Mouse (Mus musculus) bone marrow, adult 2 months (tissue): Measurements from ENCODE around the gene Pycr2. TPM values are rescaled to one million over a fixed set of nuclear protein-coding genes. Genes with fewer than 3 reads are reported as not detected.

Experiments used
- H3K27ac ChIP-seq: fragments of 200-500 bp; 2 replicates; pipeline ENCODE4 v1.5.1; 2012; ENCODE audit warnings: low read depth, mild to moderate bottlenecking, control low read depth, inconsistent platforms, low read length; ENCODE audit not compliant: control insufficient read depth, poor library complexity, insufficient read depth
- H3K4me1 ChIP-seq: fragments of 200-500 bp; 2 replicates; pipeline ENCODE4 v1.6.1; 2011; ENCODE audit warnings: low read length; ENCODE audit not compliant: control insufficient read depth, insufficient read depth
- H3K4me3 ChIP-seq: fragments of 200-500 bp; replicated peaks from 2 replicates; pipeline ENCODE3; 2011; ENCODE audit warnings: mild to moderate bottlenecking, low read depth, low read length, control low read depth; ENCODE audit not compliant: control insufficient read depth
- CTCF ChIP-seq: fragments of 200-500 bp; IDR thresholded peaks from 2 replicates; pipeline ENCODE4 v1.5.1; 2011; ENCODE audit warnings: low read length, control low read depth; ENCODE audit not compliant: control insufficient read depth, insufficient read depth
- POLR2A ChIP-seq: fragments of 200-500 bp; IDR thresholded peaks from 2 replicates; pipeline ENCODE4 v1.6.1; 2011; ENCODE audit warnings: low read depth, mild to moderate bottlenecking, control low read depth, low read length, borderline replicate concordance; ENCODE audit not compliant: control insufficient read depth
- WGBS: fragments of 180-500 bp; shearing (Covaris S2); methylation state at CpG from one replicate; pipeline ENCODE4 v1.1.7; 2018; 5-methylcytosine and 5-hydroxymethylcytosine counted together
- polyA plus RNA-seq: library from polyadenylated mRNA; stranded (reverse); fragments of >200 nt; gene quantifications from 2 replicates; pipeline ENCODE4 v1.2.4, GENCODE M21; 2011; ENCODE audit warnings: low replicate concordance; ENCODE audit not compliant: missing spikeins, insufficient read depth, insufficient read length

Gene Pycr2
- polyA plus RNA-seq, 1 experiment = 48.1 TPM

- WGBS = 87% methylated on average over 6 of the region's 6 CpGs
- Histone ChIP-seq H3K4me3 (no peak overlapping the region), H3K4me1 (peaks cover 6% of the 10 kb centered on the region), H3K27ac (no peak overlapping the region)
- TF ChIP-seq POLR2A (no peak), CTCF (no peak)
These were observed 42.4 kb downstream of the Pycr2 start for GRCm38 (mm10) chr1:180946448-180946847.

DNA sequence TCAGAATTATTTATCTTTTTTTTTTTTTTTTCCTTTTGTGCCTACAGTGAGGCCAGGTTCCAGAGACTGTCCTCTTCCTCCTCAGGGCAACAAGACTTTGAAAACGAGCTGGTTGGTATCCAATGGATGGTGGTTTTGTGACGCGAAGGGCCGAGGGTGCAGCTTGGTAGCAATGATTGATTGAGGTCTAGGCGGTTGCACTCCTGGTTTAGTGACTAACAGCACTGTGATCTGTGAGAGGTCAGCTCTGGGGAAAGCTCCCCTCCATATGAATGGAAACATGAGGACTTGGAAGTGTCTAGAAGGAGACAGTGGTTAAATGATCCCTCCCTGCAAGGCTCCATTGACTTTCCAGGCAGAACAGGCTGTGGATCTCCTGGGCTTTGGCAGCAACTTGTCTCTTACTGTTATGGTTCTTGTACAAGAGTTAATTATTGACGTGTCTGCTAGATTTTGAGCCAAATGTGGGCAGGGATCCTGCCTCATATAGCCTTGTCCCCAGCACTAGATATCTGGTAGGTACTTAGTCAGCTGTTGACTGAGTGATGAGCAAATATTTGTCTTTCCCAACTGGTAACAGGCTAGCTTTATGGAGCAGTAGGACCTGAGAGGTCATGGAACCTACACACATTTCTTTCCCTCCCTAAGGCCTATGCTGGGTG, 48.1 kb downstream of the Pycr2 start:
- 82% methylated on average over 6 of the region's 6 CpGs for WGBS
- Histone ChIP-seq H3K27ac (no peak overlapping the region), H3K4me3 (no peak overlapping the region), H3K4me1 (no peaks in the 10 kb centered on the region)
- TF ChIP-seq CTCF = no peak
- TF ChIP-seq POLR2A = no peak

DNA sequence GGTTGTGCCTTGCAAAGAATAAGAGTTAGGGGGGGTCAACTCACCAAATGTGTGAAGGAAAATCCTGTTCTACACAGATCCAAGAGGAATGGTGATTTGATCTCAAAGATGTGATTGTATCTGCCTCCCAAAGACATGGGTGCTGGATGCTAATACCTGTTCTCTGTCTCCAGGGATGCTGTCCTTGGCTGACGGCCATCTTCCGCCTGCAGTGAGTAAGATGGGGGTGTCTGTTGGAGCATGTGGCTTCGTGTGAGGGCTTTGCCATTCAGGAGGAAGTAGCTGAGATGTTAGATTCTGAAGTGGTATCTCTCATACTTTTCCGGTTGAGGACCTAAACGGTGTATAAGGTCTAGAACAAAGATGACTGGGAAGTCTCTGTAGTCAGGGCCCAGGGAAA, 48.7 kb downstream of the Pycr2 start:
- TF ChIP-seq CTCF (no peak), POLR2A (no peak)
- H3K27ac ChIP-seq = no peak overlapping the region
- 75% methylated on average over 5 of the region's 5 CpGs for WGBS
- no peaks in the 10 kb centered on the region for H3K4me1 ChIP-seq
- no peak overlapping the region for H3K4me3 ChIP-seq

DNA sequence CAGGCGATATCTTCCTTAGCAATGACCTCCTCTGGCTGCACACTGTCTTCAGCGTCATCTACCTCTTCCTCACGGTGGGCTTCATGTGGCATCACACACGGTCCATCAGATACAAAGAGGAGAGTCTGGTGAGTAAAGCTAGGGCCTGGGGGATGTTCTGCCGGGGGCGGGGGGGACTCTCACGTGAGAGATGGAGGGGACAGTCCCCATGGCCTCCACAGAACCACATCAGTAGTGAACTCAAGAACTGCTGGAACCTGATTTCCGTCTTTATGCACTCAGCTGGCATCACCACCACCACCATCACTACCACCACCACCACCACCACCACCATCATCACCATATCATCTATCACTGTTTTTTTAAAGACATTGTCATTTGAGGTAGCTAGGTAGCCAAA, 52.3 kb downstream of the Pycr2 start:
- no peak for TF ChIP-seq CTCF
- no peak for TF ChIP-seq POLR2A
- H3K4me3 ChIP-seq = no peak overlapping the region
- WGBS = 87% methylated on average over 8 of the region's 8 CpGs
- no peaks in the 10 kb centered on the region for H3K4me1 ChIP-seq
- no peak overlapping the region for H3K27ac ChIP-seq

DNA sequence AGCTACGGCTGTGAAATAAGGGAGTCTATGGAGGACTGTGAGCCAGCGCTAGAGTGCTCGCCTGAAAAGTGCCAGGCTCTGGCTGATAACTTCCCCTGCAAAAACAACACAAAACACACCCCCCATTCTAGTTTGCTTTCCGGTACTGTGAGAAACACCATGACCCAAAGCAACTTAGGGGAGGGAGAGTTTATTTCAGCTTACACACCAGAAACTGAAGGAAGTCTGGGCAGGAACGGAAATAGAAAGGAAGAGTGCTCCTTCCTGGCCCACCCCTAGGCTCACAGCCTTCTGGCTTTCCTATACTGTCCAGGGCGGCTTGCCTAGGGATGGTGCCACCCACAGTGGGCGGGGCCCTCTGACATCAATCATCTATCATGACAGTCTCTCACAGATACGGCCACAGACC, 52.9 kb downstream of the Pycr2 start:
- WGBS = 46% methylated on average over 8 of the region's 8 CpGs
- no peaks in the 10 kb centered on the region for H3K4me1 ChIP-seq
- H3K4me3 ChIP-seq = no peak overlapping the region
- H3K27ac ChIP-seq = no peak overlapping the region
- no peak for TF ChIP-seq POLR2A

Other genes starting within 250 kb of the Pycr2 start
- 0.56 and 1.3 TPM in 2 replicates for gene Mixl1, start 207.3 kb upstream of the Pycr2 start, polyA plus RNA-seq
- 11.7 and 16.1 TPM in 2 replicates for gene Acbd3, start 178.2 kb upstream of the Pycr2 start, polyA plus RNA-seq
- gene H3f3a, start 90.3 kb upstream of the Pycr2 start, polyA plus RNA-seq = 682 and 801 TPM in 2 replicates
- 13.9 and 24.7 TPM in 2 replicates for gene Sde2, start 53.2 kb upstream of the Pycr2 start, polyA plus RNA-seq
- 1.4 TPM in 1 of 2 replicates, not detected in the other for gene Lefty2, start 11.2 kb upstream of the Pycr2 start, polyA plus RNA-seq
- gene Lefty1, start 30.7 kb downstream of the Pycr2 start, polyA plus RNA-seq = 2.6 TPM in 2 replicates
- 20.7 and 32.8 TPM in 2 replicates for gene Tmem63a, start 38.1 kb downstream of the Pycr2 start, polyA plus RNA-seq
- gene Ephx1, start 116.6 kb downstream of the Pycr2 start, polyA plus RNA-seq = 7.2 and 13.4 TPM in 2 replicates
- not detected in 2 replicates for gene 9130409I23Rik, start 146.9 kb downstream of the Pycr2 start, polyA plus RNA-seq
- gene Nvl, start 239.9 kb downstream of the Pycr2 start, polyA plus RNA-seq = 13.7 and 18.1 TPM in 2 replicates
- gene Cnih4, start 240.4 kb downstream of the Pycr2 start, polyA plus RNA-seq = 33.9 and 52.1 TPM in 2 replicates